Mouse (Mus musculus): ENCODE data around the gene Ppp4r4.

GRCm38 (mm10) chr12:103503300-103503699, 28.8 kb upstream of the Ppp4r4 start:
- no peak for TF ChIP-seq EP300 (IDR thresholded peaks at IDR 0.05)
- no peak for TF ChIP-seq CTCF (IDR thresholded peaks at IDR 0.05)
